Mouse (Mus musculus): ENCODE data around the gene Zfp668. TPM values are rescaled to one million over a fixed set of nuclear protein-coding genes. Genes with fewer than 3 reads are reported as not detected.
"Not testable (repeated sequence)": the region's sequence is repeated elsewhere in the genome, so short reads cannot be mapped to it uniquely, and the experiment has no call there.

Zfp668 gene
- polyA plus RNA-seq, 1 experiment from 2014 or later, result 31.1 TPM

DNA sequence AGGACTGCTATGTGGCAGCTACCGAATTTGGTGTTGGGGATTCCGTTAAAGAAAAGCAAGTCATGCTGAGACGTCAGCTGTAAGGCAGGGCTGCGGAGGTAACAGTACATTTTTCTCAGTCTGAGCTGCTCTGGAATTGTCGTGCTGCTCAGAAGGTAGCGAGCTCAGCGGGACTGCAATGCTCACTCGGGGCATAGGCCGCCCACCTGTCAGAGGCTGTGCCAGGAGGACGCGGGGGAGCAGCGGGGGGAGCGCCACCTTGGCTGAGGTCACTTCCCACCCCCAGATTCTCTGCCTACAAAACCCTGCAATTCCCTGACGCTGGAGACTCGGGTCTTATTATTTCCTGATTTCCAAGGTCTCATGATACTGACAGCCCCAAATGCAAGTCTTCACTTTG, 35.7 kb downstream of the Zfp668 start:
- H3K27ac ChIP-seq, result peak overlapping the region; percentile 87
- H3K4me3 ChIP-seq (replicated peaks), result peak overlapping the region; percentile 74
- peak; percentile 29 for ATAC-seq (ENCODE audit: insufficient number of reproducible peaks, insufficient read depth, low FRiP score, low TSS enrichment, low read depth)
- peaks cover 8% of the 10 kb centered on the region for H3K4me1 ChIP-seq (replicated peaks)
- 5% methylated on average over 15 of the region's 15 CpGs for WGBS
- H3K27me3 ChIP-seq, result no peaks in the 10 kb centered on the region
- H3K9me3 ChIP-seq, result no peaks in the 10 kb centered on the region
- peak overlapping the region; percentile 94 for H3K4me2 ChIP-seq
- peak overlapping the region; percentile 66 for H3K9ac ChIP-seq (replicated peaks)
- peaks cover 20% of the 10 kb centered on the region for H3K36me3 ChIP-seq

DNA sequence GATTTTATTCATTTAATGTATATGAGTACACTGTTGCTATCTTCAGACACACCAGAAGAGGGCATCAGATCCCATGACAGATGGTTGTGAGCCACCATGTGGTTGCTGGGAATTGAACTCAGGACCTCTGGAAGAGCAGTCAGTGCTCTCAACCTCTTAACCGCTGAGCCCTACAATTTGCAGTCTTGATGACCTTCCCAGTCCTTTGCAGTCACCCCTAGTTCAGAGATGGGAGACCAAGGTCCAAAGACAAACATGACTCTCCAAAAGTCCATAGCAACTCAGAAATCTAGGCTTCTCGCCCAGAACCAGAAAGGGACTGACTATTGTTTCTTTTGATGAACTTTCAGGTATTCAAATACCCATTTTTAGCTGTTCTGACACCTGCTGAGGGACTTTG, 36.6 kb downstream of the Zfp668 start:
- not testable (repeated sequence) for H3K9ac ChIP-seq (replicated peaks); H3K4me1 ChIP-seq (replicated peaks); ATAC-seq (ENCODE audit: insufficient number of reproducible peaks, insufficient read depth, low FRiP score, low TSS enrichment, low read depth); H3K27ac ChIP-seq; H3K4me3 ChIP-seq (replicated peaks); H3K4me2 ChIP-seq; H3K9me3 ChIP-seq; H3K27me3 ChIP-seq
- H3K36me3 ChIP-seq, result peaks cover 17% of the 10 kb centered on the region
- WGBS, result 87% methylated on average over 2 of the region's 2 CpGs

DNA sequence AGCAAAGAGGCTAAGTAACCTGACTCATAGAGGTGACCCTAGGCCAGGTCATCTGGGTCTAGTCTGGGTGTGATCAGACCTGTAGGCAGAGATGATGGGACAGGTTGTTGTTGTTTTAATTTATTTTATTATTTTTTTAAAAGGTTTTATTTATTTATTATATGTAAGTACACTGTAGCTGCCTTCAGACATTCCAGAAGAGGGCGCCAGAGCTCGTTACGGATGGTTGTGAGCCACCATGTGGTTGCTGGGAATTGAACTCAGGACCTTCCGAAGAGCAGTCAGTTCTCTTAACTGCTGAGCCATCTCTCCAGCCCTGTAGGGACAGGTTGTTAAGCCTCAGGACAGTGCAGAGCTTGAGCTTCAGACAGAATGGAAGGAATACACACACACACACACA, 38.8 kb downstream of the Zfp668 start:
- not testable (repeated sequence) for H3K27ac ChIP-seq; H3K4me2 ChIP-seq; H3K9ac ChIP-seq (replicated peaks); H3K4me1 ChIP-seq (replicated peaks); H3K27me3 ChIP-seq; H3K36me3 ChIP-seq; H3K9me3 ChIP-seq; ATAC-seq (ENCODE audit: insufficient number of reproducible peaks, insufficient read depth, low FRiP score, low TSS enrichment, low read depth); H3K4me3 ChIP-seq (replicated peaks)
- 79% methylated on average over 4 of the region's 4 CpGs for WGBS

DNA sequence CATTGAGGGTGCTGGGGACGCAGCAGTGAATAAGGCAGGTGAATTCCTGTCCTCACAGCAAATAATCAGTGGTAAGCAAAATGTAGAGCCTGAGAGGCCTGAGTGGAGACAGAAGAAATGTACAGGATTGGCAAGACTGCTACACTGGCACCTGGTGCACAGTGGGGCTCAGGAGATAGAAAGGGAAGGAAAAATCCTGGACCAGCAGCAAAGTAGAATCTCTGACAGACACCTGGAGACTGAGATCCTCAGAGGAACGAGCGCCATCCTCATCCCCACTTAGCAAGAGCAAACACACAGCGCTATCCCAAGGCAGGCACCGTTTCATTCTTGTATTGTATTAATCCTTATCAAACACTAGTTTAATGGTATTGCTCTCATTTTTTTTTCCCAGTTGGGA, 39.2 kb downstream of the Zfp668 start:
- 87% methylated on average over 5 of the region's 5 CpGs for WGBS
- H3K4me3 ChIP-seq (replicated peaks), result no peak overlapping the region
- H3K9ac ChIP-seq (replicated peaks), result no peak overlapping the region
- H3K36me3 ChIP-seq, result no peaks in the 10 kb centered on the region
- H3K27me3 ChIP-seq, result no peaks in the 10 kb centered on the region
- no peak overlapping the region for H3K27ac ChIP-seq
- H3K4me1 ChIP-seq (replicated peaks), result peaks cover 5% of the 10 kb centered on the region
- no peak for ATAC-seq (ENCODE audit: insufficient number of reproducible peaks, insufficient read depth, low FRiP score, low TSS enrichment, low read depth)
- H3K4me2 ChIP-seq, result no peak overlapping the region
- no peaks in the 10 kb centered on the region for H3K9me3 ChIP-seq

DNA sequence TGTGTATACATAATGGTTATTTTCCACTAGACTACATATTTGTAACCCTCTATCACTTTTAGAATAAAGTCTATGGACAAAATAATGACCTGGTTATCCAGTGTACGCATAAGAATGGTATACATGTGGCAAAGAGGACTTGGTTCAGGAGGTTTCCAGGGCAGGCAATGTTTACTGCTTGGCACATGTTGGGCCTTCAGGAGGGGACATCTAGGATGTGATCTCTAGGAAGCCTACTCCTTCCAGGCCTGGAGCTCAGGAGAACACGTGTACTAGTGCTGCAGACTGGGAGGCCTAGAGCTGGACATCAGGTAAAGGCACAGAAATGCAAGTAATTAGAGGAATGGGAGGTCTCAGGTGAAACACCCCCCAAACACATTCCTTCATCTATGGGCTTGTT, 41.1 kb downstream of the Zfp668 start:
- no peak for ATAC-seq (ENCODE audit: insufficient number of reproducible peaks, insufficient read depth, low FRiP score, low TSS enrichment, low read depth)
- H3K9me3 ChIP-seq, result no peaks in the 10 kb centered on the region
- no peaks in the 10 kb centered on the region for H3K27me3 ChIP-seq
- H3K36me3 ChIP-seq, result no peaks in the 10 kb centered on the region
- H3K4me3 ChIP-seq (replicated peaks), result no peak overlapping the region
- no peaks in the 10 kb centered on the region for H3K4me1 ChIP-seq (replicated peaks)
- no peak overlapping the region for H3K9ac ChIP-seq (replicated peaks)
- H3K4me2 ChIP-seq, result no peak overlapping the region
- no peak overlapping the region for H3K27ac ChIP-seq
- WGBS, result 80% methylated on average over 2 of the region's 2 CpGs

DNA sequence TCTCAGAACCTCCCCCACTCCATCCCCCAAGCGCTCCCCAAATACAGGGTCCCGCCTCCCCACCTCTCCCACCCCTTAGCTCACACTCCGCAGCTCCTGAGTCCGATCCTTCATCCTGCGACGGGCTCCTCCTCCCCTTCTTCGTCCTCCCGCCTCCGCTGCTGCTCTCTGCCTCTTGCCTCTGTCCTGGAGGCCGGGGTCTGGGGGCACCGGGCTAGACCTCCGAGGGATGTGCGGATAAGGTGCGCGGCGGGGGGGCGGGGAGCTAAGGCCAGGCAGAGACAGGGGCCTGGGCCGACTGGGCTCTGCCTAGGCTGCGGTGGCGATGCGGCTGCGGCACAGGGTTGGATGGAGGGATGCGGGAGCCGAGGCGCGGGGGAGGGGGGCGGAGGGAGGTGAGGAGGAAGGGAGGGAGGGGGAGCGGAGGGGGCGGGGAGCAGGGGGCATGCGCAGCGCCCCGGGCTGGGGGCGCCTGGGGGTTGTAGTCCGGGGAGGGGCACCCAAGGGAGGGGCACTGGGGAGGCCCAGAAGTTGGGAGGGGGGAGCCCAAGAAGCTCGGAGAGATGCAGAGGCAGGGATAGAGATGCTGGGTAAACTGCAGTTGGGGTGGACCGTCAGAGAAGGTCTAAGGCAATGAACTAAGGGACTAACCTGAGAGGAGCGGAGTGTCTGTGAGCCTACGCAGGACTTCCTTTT, 52.3 kb downstream of the Zfp668 start, which contains the start of the genes Stx4a and Stx1b:
Stx4a (plus strand) TSS at position 119 of the 696 bp plus-strand sequence.
Stx1b (minus strand) TSS at position 374 of the 696 bp plus-strand sequence.
- WGBS, result 5% methylated on average over 34 of the region's 38 CpGs
- no peaks in the 10 kb centered on the region for H3K36me3 ChIP-seq
- peaks cover 31% of the 10 kb centered on the region for H3K4me1 ChIP-seq (replicated peaks)
- H3K4me2 ChIP-seq, result peak within 1 kb of the TSS; percentile 78
- ATAC-seq (ENCODE audit: insufficient number of reproducible peaks, insufficient read depth, low FRiP score, low TSS enrichment, low read depth), result peak; percentile 69
- H3K27ac ChIP-seq, result peak within 1 kb of the TSS; percentile 82
- no peaks in the 10 kb centered on the region for H3K27me3 ChIP-seq
- peak within 1 kb of the TSS; percentile 73 for H3K4me3 ChIP-seq (replicated peaks)
- peak within 1 kb of the TSS; percentile 87 for H3K9ac ChIP-seq (replicated peaks)
- H3K9me3 ChIP-seq, result no peaks in the 10 kb centered on the region

DNA sequence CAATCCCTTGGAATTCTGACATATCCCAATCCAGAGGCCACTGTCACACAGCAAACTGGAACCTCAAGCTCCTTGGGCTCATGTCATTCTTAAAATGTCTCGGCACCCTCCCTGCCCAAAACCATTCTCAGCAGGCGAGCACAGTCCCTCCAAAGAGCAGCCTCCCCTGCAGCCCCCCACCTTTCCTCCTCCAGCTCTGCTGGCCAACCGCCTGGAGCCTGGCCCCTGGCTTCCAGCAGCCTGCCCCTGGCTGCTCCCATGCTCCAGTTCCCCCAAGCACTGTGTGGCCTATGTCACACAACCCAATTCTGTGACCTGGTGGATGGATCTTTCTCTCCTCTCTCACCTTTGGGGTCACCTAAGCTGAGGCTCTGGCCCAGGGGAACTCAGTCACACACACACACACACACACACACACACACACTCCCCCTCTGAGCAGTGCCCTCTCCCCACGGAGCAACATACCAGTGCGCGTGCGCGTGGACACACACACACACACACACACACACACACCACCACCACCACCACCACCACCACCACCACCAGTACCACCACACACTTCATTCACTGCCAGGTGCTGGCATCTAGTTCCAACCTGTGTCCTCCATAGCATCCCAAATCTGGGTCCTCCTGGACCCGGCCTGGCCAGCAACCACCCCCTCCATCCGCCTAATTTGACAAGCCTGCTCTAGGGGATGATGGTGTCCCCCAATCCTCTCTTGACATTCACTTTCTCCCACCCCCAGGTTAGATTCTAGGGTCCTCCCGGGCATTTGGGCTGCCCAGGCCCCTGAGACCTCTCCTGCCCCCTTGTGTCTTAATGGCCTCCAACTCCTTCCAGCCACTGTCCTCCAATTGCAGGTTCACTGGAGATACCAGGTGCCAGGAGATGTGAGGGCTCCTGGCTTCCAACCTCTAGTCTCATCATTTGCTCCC, 53.1 kb downstream of the Zfp668 start:
- peak overlapping the region; percentile 78 for H3K4me2 ChIP-seq
- no peaks in the 10 kb centered on the region for H3K9me3 ChIP-seq
- peak overlapping the region; percentile 73 for H3K4me3 ChIP-seq (replicated peaks)
- H3K27ac ChIP-seq, result peak overlapping the region; percentile 82
- H3K4me1 ChIP-seq (replicated peaks), result peaks cover 31% of the 10 kb centered on the region
- no peaks in the 10 kb centered on the region for H3K27me3 ChIP-seq
- H3K36me3 ChIP-seq, result no peaks in the 10 kb centered on the region
- H3K9ac ChIP-seq (replicated peaks), result peak overlapping the region; percentile 87
- ATAC-seq (ENCODE audit: insufficient number of reproducible peaks, insufficient read depth, low FRiP score, low TSS enrichment, low read depth), result no peak; the same call in 1 of the 2 replicates
- whole genome bisulfite sequencing, result 68% methylated on average over 11 of the region's 11 CpGs

DNA sequence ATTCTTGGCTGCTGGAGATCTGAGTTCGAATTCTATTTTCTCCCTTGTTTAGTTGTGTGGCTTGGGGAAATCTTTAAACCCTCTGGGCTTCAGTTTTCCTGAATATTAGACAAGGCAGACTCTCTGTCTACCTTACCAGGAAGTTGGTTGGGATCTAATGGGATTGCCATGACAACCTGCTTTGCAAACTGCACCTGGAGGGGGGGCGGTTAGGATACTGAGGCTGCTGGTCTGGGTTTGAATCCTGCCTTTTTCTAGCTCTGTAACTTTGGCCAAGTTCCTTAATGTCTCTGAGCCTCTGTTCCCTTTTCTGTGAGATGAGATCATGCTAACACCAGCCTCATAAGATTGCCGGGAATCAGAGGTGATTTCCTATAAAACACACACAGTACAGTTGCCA, 54.1 kb downstream of the Zfp668 start:
- Histone ChIP-seq H3K4me1 (replicated peaks) (peaks cover 31% of the 10 kb centered on the region), H3K9ac (replicated peaks) (no peak overlapping the region), H3K27me3 (no peaks in the 10 kb centered on the region), H3K36me3 (peaks cover 6% of the 10 kb centered on the region), H3K9me3 (no peaks in the 10 kb centered on the region), H3K27ac (no peak overlapping the region), H3K4me2 (peak overlapping the region; percentile 78; the same call in 1 of the 2 replicates), H3K4me3 (replicated peaks) (no peak overlapping the region)
- 79% methylated on average over 3 of the region's 3 CpGs for WGBS
- no peak for ATAC-seq (ENCODE audit: insufficient number of reproducible peaks, insufficient read depth, low FRiP score, low TSS enrichment, low read depth)

DNA sequence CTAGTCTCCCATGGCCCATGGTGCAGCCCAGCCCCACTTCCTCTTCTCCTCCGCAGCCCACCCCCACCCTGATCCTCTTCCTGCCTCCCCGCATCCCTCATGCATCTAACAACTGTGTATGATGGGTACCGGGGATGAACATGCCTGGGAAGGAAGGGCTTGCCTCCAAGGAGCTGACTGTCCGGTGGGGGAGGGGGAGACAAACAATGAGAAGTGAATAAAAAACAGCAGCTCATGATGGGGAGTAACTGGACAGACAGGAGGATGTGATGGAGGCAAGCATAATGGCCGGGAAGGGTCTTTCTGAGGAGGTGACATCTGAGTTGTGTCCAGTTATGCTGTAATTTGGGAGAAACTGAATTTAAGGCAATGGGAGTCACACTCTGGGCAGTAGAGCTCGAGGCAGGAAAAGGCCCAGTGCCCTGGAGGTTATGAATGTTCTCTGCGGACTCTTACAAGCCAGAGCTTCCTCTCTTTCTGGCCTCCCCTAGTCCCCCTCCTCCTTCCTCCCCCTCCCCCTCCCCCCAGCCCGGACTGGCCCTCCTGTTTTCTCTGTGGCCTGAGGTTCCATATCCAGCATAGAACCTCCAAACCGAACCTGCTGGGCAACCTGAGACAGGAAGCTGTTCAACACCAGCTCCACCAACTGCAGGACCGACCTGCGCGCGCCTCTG, 55.7 kb downstream of the Zfp668 start:
- H3K27me3 ChIP-seq, result no peaks in the 10 kb centered on the region
- no peak for ATAC-seq (ENCODE audit: insufficient number of reproducible peaks, insufficient read depth, low FRiP score, low TSS enrichment, low read depth)
- H3K4me1 ChIP-seq (replicated peaks), result peaks cover 31% of the 10 kb centered on the region
- H3K36me3 ChIP-seq, result peaks cover 7% of the 10 kb centered on the region
- H3K4me2 ChIP-seq, result no peak overlapping the region
- H3K4me3 ChIP-seq (replicated peaks), result no peak overlapping the region
- no peak overlapping the region; the same call in 1 of the 2 replicates for H3K9ac ChIP-seq (replicated peaks)
- no peaks in the 10 kb centered on the region for H3K9me3 ChIP-seq
- 64% methylated on average over 13 of the region's 13 CpGs for WGBS
- no peak overlapping the region for H3K27ac ChIP-seq

DNA sequence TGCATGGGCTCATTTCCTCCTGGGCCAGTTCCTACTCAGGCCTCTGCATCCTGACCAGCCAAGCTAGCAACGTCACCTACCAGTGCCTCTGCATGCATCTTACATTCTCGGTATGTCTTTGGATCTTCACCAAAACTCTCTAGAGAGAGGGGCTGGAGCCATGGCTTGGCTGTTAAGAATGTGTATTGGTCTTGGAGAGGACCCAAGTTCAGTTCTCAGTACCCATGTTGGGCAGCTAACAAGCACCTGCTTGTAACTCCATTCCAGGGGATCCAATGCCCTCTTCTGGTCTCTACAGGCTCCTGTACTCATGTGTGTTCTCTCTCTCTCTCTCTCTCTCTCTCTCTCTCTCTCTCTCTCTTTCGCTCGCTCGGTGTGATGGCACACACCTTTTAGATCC, 58.9 kb downstream of the Zfp668 start:
- no peak for ATAC-seq (ENCODE audit: insufficient number of reproducible peaks, insufficient read depth, low FRiP score, low TSS enrichment, low read depth)
- H3K4me3 ChIP-seq (replicated peaks), result no peak overlapping the region
- H3K9ac ChIP-seq (replicated peaks), result no peak overlapping the region
- WGBS, result 90% methylated on average over 5 of the region's 5 CpGs
- H3K27ac ChIP-seq, result no peak overlapping the region
- peaks cover 34% of the 10 kb centered on the region for H3K36me3 ChIP-seq
- H3K4me2 ChIP-seq, result no peak overlapping the region
- peaks cover 11% of the 10 kb centered on the region for H3K4me1 ChIP-seq (replicated peaks)
- no peaks in the 10 kb centered on the region for H3K27me3 ChIP-seq
- H3K9me3 ChIP-seq, result no peaks in the 10 kb centered on the region

DNA sequence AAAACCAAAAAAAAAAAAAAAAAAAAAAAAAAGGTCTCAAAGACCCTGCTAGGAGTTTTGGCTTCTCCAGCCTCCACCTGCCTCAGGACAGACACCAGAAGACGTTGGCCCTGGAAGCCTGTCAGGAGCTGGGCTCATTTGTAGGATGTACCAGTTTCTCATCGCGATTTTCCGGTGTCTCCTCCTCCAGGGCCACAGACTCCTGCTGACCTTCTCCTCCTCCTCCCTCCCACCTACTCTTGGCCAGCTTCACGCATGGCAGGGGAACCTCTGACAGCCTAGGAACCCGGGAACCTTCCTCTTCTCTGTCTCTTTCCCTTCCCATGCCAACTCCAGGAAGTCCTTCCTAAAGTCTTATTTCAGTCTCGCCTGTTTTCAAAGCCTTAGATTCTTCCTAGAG, 59.6 kb downstream of the Zfp668 start:
- no peaks in the 10 kb centered on the region for H3K9me3 ChIP-seq
- no peak for ATAC-seq (ENCODE audit: insufficient number of reproducible peaks, insufficient read depth, low FRiP score, low TSS enrichment, low read depth)
- no peaks in the 10 kb centered on the region for H3K27me3 ChIP-seq
- H3K36me3 ChIP-seq, result peaks cover 41% of the 10 kb centered on the region
- no peak overlapping the region for H3K27ac ChIP-seq
- 80% methylated on average over 7 of the region's 7 CpGs for WGBS
- H3K9ac ChIP-seq (replicated peaks), result no peak overlapping the region
- H3K4me2 ChIP-seq, result no peak overlapping the region
- H3K4me1 ChIP-seq (replicated peaks), result peaks cover 4% of the 10 kb centered on the region
- no peak overlapping the region for H3K4me3 ChIP-seq (replicated peaks)
